13 mouse cellular contexts compared by ENCODE assay signal in the genomic region with DNA sequence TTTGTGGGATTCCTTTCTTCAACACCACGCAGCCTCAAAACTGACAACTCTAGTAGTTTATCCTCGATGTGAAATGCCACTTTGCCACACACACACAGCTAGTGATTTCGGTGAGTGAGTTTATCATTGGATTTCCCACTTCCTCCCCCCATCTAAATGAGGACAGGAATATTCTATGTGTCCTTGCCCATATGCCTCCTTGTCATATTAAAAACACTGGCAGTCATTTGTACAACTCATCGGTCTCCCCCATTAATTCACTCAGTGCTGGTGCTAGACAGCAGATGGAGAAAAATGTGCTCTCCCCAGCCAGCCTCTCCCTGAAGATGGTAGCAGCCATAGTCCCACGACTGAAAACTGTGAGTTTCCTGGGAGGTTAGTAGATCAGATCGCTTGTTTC.
"Had no signal": no experiment of that assay in that cellular context is flagged by ENCODE, and none has a peak within 500 bp of the region (broad histone marks: within the 10 kb centered on the region; RNA-seq: fewer than 3 reads in every experiment).

No protein-coding gene starts in this region.

- H3K4me1 ChIP-seq: limb, embryonic 15.5 days; liver, embryonic 12.5 days; midbrain, embryonic 12.5 days; neural tube, embryonic 13.5 days; stomach, embryonic 15.5 days had no signal

- ATAC-seq: liver, embryonic 12.5 days; midbrain, embryonic 16.5 days had no signal

- H3K9ac ChIP-seq: limb, embryonic 15.5 days; liver, embryonic 12.5 days; lung, embryonic 14.5 days; midbrain, embryonic 12.5 days; neural tube, embryonic 13.5 days; stomach, embryonic 15.5 days had no signal

- DNase-seq: kidney, adult 8-10 months; kidney, postnatal 25 days; lung, embryonic 14.5 days; retina, postnatal 1 day; right cerebral cortex, postnatal 4 days; spleen, adult 18-20 months; thymus, postnatal 36 days had no signal

- H3K27ac ChIP-seq: limb, embryonic 15.5 days; liver, embryonic 12.5 days; midbrain, embryonic 12.5 days; neural tube, embryonic 13.5 days; stomach, embryonic 15.5 days had no signal

- H3K4me2 ChIP-seq: limb, embryonic 15.5 days; liver, embryonic 12.5 days; lung, embryonic 14.5 days; midbrain, embryonic 12.5 days; neural tube, embryonic 13.5 days; stomach, embryonic 15.5 days had no signal

- H3K27me3 ChIP-seq: limb, embryonic 15.5 days; liver, embryonic 12.5 days; midbrain, embryonic 12.5 days; neural tube, embryonic 13.5 days; stomach, embryonic 15.5 days had no signal

- H3K4me3 ChIP-seq: limb, embryonic 15.5 days; liver, embryonic 12.5 days; midbrain, embryonic 12.5 days; neural tube, embryonic 13.5 days; stomach, embryonic 15.5 days had no signal

- H3K36me3 ChIP-seq: limb, embryonic 15.5 days; liver, embryonic 12.5 days; midbrain, embryonic 12.5 days; neural tube, embryonic 13.5 days; stomach, embryonic 15.5 days had no signal

- H3K9me3 ChIP-seq: limb, embryonic 15.5 days; liver, embryonic 12.5 days; midbrain, embryonic 12.5 days; neural tube, embryonic 13.5 days; stomach, embryonic 15.5 days had no signal
